Mouse (Mus musculus) limb, embryonic 12.5 days (tissue): ENCODE results near the gene Rpl3. TPM values are rescaled to one million over a fixed set of nuclear protein-coding genes. Genes with fewer than 3 reads are reported as not detected.
"Not testable (repeated sequence)": the region's sequence is repeated elsewhere in the genome, so short reads cannot be mapped to it uniquely, and the experiment has no call there.

Experiments
- ATAC-seq: fragments of 200-750 bp; cut with Nextera tagmentation; 2 replicates; pipeline ENCODE4 v1.8.0; 2017; ENCODE audit warnings: low read depth, moderate TSS enrichment; ENCODE audit not compliant: insufficient number of reproducible peaks, insufficient read depth, low FRiP score, low TSS enrichment
- H3K27ac ChIP-seq: fragments of 300-500 bp; sonication (generic); 2 replicates; pipeline ENCODE4 v1.5.1; 2016; ENCODE audit warnings: mild to moderate bottlenecking, moderate library complexity
- H3K27me3 ChIP-seq: fragments of 300-500 bp; sonication (generic); 2 replicates; pipeline ENCODE4 v1.6.1; 2016; ENCODE audit warnings: mild to moderate bottlenecking, moderate library complexity
- H3K36me3 ChIP-seq: fragments of 300-500 bp; sonication (generic); 2 replicates; pipeline ENCODE4 v1.6.1; 2016; ENCODE audit warnings: mild to moderate bottlenecking, moderate library complexity
- H3K4me1 ChIP-seq: fragments of 300-500 bp; sonication (generic); replicated peaks from 2 replicates; pipeline ENCODE4 v1.6.1; 2016
- H3K4me2 ChIP-seq: fragments of 300-500 bp; sonication (generic); 2 replicates; pipeline ENCODE4 v1.6.1; 2016; ENCODE audit warnings: mild to moderate bottlenecking, moderate library complexity
- H3K4me3 ChIP-seq: fragments of 300-500 bp; sonication (generic); replicated peaks from 2 replicates; pipeline ENCODE4 v1.5.1; 2016; ENCODE audit warnings: mild to moderate bottlenecking
- H3K9ac ChIP-seq: fragments of 300-500 bp; sonication (generic); replicated peaks from 2 replicates; pipeline ENCODE4 v1.6.1; 2016; ENCODE audit warnings: mild to moderate bottlenecking, moderate library complexity
- H3K9me3 ChIP-seq: fragments of 300-500 bp; sonication (generic); 2 replicates; pipeline ENCODE4 v1.6.1; 2016; ENCODE audit warnings: mild to moderate bottlenecking, moderate library complexity
- WGBS: fragments of 180-500 bp; shearing (Covaris S2); methylation state at CpG from one replicate; pipeline ENCODE4 v1.1.7; 2016; 5-methylcytosine and 5-hydroxymethylcytosine counted together
- polyA plus RNA-seq: library from polyadenylated mRNA; unstranded; fragments of >200 nt; fragmentation: Nextera tagmentation; extraction: Ambion mirVana; gene quantifications from 2 replicates; pipeline ENCODE4 v1.2.1, GENCODE M21; 2016

Gene Rpl3
- polyA plus RNA-seq, 1 experiment from 2014 or later = 1,001 TPM

GRCm38 (mm10) chr15:80131421-80131820, 39.8 kb upstream of the Rpl3 start:
- Histone ChIP-seq H3K4me1 (peaks cover 12% of the 10 kb centered on the region), H3K4me3 (no peak overlapping the region), H3K9ac (no peak overlapping the region), H3K27me3 (no peaks in the 10 kb centered on the region), H3K9me3 (no peaks in the 10 kb centered on the region), H3K4me2 (no peak overlapping the region), H3K27ac (no peak overlapping the region), H3K36me3 (peaks cover 6% of the 10 kb centered on the region)
- WGBS = 83% methylated on average over 6 of the region's 6 CpGs
- ATAC-seq = no peak

- H3K27ac ChIP-seq = no peak overlapping the region
- WGBS = 75% methylated on average over 5 of the region's 5 CpGs
- no peak overlapping the region for H3K4me3 ChIP-seq
- no peaks in the 10 kb centered on the region for H3K36me3 ChIP-seq
- H3K27me3 ChIP-seq = no peaks in the 10 kb centered on the region
- no peak overlapping the region for H3K9ac ChIP-seq
- ATAC-seq = no peak
- no peak overlapping the region for H3K4me2 ChIP-seq
- no peaks in the 10 kb centered on the region for H3K9me3 ChIP-seq
- peaks cover 12% of the 10 kb centered on the region for H3K4me1 ChIP-seq
These were observed 39.0 kb upstream of the Rpl3 start for GRCm38 (mm10) chr15:80130689-80131088.

GRCm38 (mm10) chr15:80129982-80130381, 38.3 kb upstream of the Rpl3 start:
- no peak for ATAC-seq

GRCm38 (mm10) chr15:80127191-80127590, 35.5 kb upstream of the Rpl3 start:
- no peak overlapping the region for H3K4me3 ChIP-seq
- no peaks in the 10 kb centered on the region for H3K9me3 ChIP-seq
- peaks cover 4% of the 10 kb centered on the region; the same call in 1 of the 2 replicates for H3K4me1 ChIP-seq
- H3K9ac ChIP-seq = no peak overlapping the region
- ATAC-seq = no peak
- H3K4me2 ChIP-seq = no peak overlapping the region
- no peak overlapping the region for H3K27ac ChIP-seq
- H3K27me3 ChIP-seq = no peaks in the 10 kb centered on the region
- 72% methylated on average over 1 of the region's 1 CpGs for WGBS
- no peaks in the 10 kb centered on the region for H3K36me3 ChIP-seq

More at GRCm38 (mm10) chr15:80129982-80130381, 38.3 kb upstream of the Rpl3 start:
- no peaks in the 10 kb centered on the region for H3K27me3 ChIP-seq
- no peak overlapping the region for H3K4me2 ChIP-seq
- H3K27ac ChIP-seq = no peak overlapping the region
- no peaks in the 10 kb centered on the region for H3K9me3 ChIP-seq
- no peak overlapping the region for H3K4me3 ChIP-seq
- H3K9ac ChIP-seq = no peak overlapping the region
- WGBS = 86% methylated on average over 6 of the region's 6 CpGs
- no peaks in the 10 kb centered on the region for H3K36me3 ChIP-seq
- peaks cover 16% of the 10 kb centered on the region for H3K4me1 ChIP-seq

GRCm38 (mm10) chr15:80124651-80125050, 33.0 kb upstream of the Rpl3 start:
- H3K9me3 ChIP-seq = no peaks in the 10 kb centered on the region
- no peaks in the 10 kb centered on the region for H3K36me3 ChIP-seq
- peaks cover 4% of the 10 kb centered on the region; the same call in 1 of the 2 replicates for H3K4me1 ChIP-seq
- H3K4me2 ChIP-seq = no peak overlapping the region
- no peaks in the 10 kb centered on the region for H3K27me3 ChIP-seq
- no peak overlapping the region for H3K27ac ChIP-seq
- WGBS = 74% methylated on average over 4 of the region's 4 CpGs
- no peak for ATAC-seq
- H3K9ac ChIP-seq = no peak overlapping the region
- no peak overlapping the region for H3K4me3 ChIP-seq

GRCm38 (mm10) chr15:80122431-80122830, 30.8 kb upstream of the Rpl3 start:
- H3K27ac ChIP-seq, H3K4me1 ChIP-seq, H3K4me2 ChIP-seq, H3K36me3 ChIP-seq, H3K4me3 ChIP-seq, H3K27me3 ChIP-seq, H3K9me3 ChIP-seq, ATAC-seq, H3K9ac ChIP-seq: not testable (repeated sequence)
- WGBS = 94% methylated on average over 6 of the region's 6 CpGs

GRCm38 (mm10) chr15:80121721-80122325, 30.2 kb upstream of the Rpl3 start:
- Histone ChIP-seq H3K4me1 (peaks cover 4% of the 10 kb centered on the region; the same call in 1 of the 2 replicates), H3K9ac (no peak overlapping the region), H3K27me3 (no peaks in the 10 kb centered on the region), H3K4me2 (no peak overlapping the region), H3K9me3 (no peaks in the 10 kb centered on the region), H3K27ac (no peak overlapping the region), H3K36me3 (no peaks in the 10 kb centered on the region), H3K4me3 (no peak overlapping the region)
- WGBS = 90% methylated on average over 9 of the region's 9 CpGs
- ATAC-seq = no peak

GRCm38 (mm10) chr15:80119076-80119475, 27.4 kb upstream of the Rpl3 start:
- whole genome bisulfite sequencing = 88% methylated on average over 6 of the region's 6 CpGs
- Histone ChIP-seq H3K27me3 (no peaks in the 10 kb centered on the region), H3K9me3 (no peaks in the 10 kb centered on the region), H3K9ac (no peak overlapping the region), H3K4me2 (no peak overlapping the region), H3K27ac (no peak overlapping the region), H3K4me1 (peaks cover 6% of the 10 kb centered on the region; the same call in 1 of the 2 replicates), H3K4me3 (no peak overlapping the region), H3K36me3 (no peaks in the 10 kb centered on the region)
- no peak for ATAC-seq

GRCm38 (mm10) chr15:80117154-80117553, 25.5 kb upstream of the Rpl3 start:
- Histone ChIP-seq H3K9me3 (no peaks in the 10 kb centered on the region), H3K4me2 (no peak overlapping the region), H3K27ac (no peak overlapping the region), H3K4me3 (no peak overlapping the region), H3K27me3 (no peaks in the 10 kb centered on the region), H3K9ac (no peak overlapping the region), H3K36me3 (no peaks in the 10 kb centered on the region), H3K4me1 (peaks cover 6% of the 10 kb centered on the region; the same call in 1 of the 2 replicates)
- ATAC-seq = no peak
- WGBS = 65% methylated on average over 8 of the region's 8 CpGs

- no peak overlapping the region for H3K9ac ChIP-seq
- no peaks in the 10 kb centered on the region for H3K9me3 ChIP-seq
- H3K27me3 ChIP-seq = no peaks in the 10 kb centered on the region
- 79% methylated on average over 13 of the region's 13 CpGs for WGBS
- peak overlapping the region; percentile 11; the same call in 1 of the 2 replicates for H3K4me3 ChIP-seq
- H3K36me3 ChIP-seq = no peaks in the 10 kb centered on the region
- peaks cover 6% of the 10 kb centered on the region; the same call in 1 of the 2 replicates for H3K4me1 ChIP-seq
- H3K27ac ChIP-seq = 0 out of 2 replicates have a peak overlapping the region, but pooled peaks have one; percentile 41
- peak overlapping the region; percentile 13; the same call in 1 of the 2 replicates for H3K4me2 ChIP-seq
- ATAC-seq = no peak
These were observed 24.5 kb upstream of the Rpl3 start for GRCm38 (mm10) chr15:80115866-80116794.

- 56% methylated on average over 5 of the region's 5 CpGs for WGBS
- no peak for ATAC-seq
- H3K4me3 ChIP-seq = peak overlapping the region; percentile 11; the same call in 1 of the 2 replicates
These were observed 23.6 kb upstream of the Rpl3 start for GRCm38 (mm10) chr15:80115256-80115655.

More at GRCm38 (mm10) chr15:80115256-80115655, 23.6 kb upstream of the Rpl3 start:
- Histone ChIP-seq H3K4me2 (peak overlapping the region; percentile 13; the same call in 1 of the 2 replicates), H3K9me3 (no peaks in the 10 kb centered on the region), H3K9ac (no peak overlapping the region), H3K36me3 (no peaks in the 10 kb centered on the region), H3K27ac (no peak overlapping the region), H3K4me1 (peaks cover 6% of the 10 kb centered on the region; the same call in 1 of the 2 replicates), H3K27me3 (no peaks in the 10 kb centered on the region)
